Comparison of ENCODE assay signal across 8 mouse cellular contexts in genomic region chr1:192107352-192107751, GRCm38 (mm10). TPM values are rescaled to one million over a fixed set of nuclear protein-coding genes. Genes with fewer than 3 reads are reported as not detected.
DNase-seq lines count a peak whose midpoint lies in the region; ATAC-seq and TF ChIP-seq lines count a peak whose summit lies in the region.

No protein-coding gene starts in this region.

- H3K4me3 ChIP-seq in ES-E14 (ENCODE audit: insufficient read depth in 1 of 2, low read depth in 1 of 2, low read length in 2 of 2, poor library complexity in 1 of 2, severe bottlenecking in 1 of 2) = no peak overlapping the region
- H3K4me3 ChIP-seq in kidney, embryonic 14.5 days (ENCODE audit: low read length) = no peak overlapping the region

- no peaks in the 10 kb centered on the region for H3K36me3 ChIP-seq in ES-E14 (ENCODE audit: control insufficient read depth, insufficient read depth, low read length, poor library complexity, severe bottlenecking)
- peaks cover 36% of the 10 kb centered on the region for H3K36me3 ChIP-seq in kidney, embryonic 14.5 days (ENCODE audit: control insufficient read depth, insufficient read depth, low read length)

- no peak overlapping the region for H3K4me2 ChIP-seq in kidney, embryonic 14.5 days (replicated peaks; ENCODE audit: low read depth, low read length)

- H3K9ac ChIP-seq in ES-E14 (ENCODE audit: insufficient read depth, low read depth, low read length, poor library complexity, severe bottlenecking) = no peak overlapping the region
- no peak overlapping the region for H3K9ac ChIP-seq in kidney, embryonic 14.5 days (ENCODE audit: low read depth, low read length)

- in situ Hi-C loops in ES-E14 (cut with MboI; ENCODE audit: low sequenced_read_pairs in 2 of 2, unreplicated experiment in 2 of 2) = no loop called here

- H3K27me3 ChIP-seq in kidney, embryonic 14.5 days (ENCODE audit: control insufficient read depth, insufficient read depth, low read length) = no peaks in the 10 kb centered on the region

- no peaks in the 10 kb centered on the region for H3K4me1 ChIP-seq in ES-E14 (ENCODE audit: control insufficient read depth in 2 of 2, insufficient read depth in 2 of 2, low read length in 2 of 2, poor library complexity in 1 of 2)
- no peaks in the 10 kb centered on the region for H3K4me1 ChIP-seq in kidney, embryonic 14.5 days (ENCODE audit: control insufficient read depth, insufficient read depth, low read length)

- peak; percentile 68; the same call in 1 of the 2 replicates for ATAC-seq in kidney, embryonic 14.5 days (ENCODE audit: low FRiP score, low TSS enrichment)

- DNase-seq in kidney, adult 11 months = peak; percentile 52
- no peak for DNase-seq in kidney, adult 18-20 months
- DNase-seq in ES-E14 (ENCODE audit: low read depth, low spot score) = peak; percentile 38
- DNase-seq in cerebellum, postnatal 25 days = peak; percentile 27 to 58
- peak; percentile 27 for DNase-seq in mesoderm, embryonic 11.5 days (ENCODE audit: low read depth, low spot score)
- DNase-seq in testis, postnatal 10 days (ENCODE audit: low spot score) = no peak
- DNase-seq in urinary bladder, postnatal 10 days (ENCODE audit: low spot score) = no peak

- H3K9me3 ChIP-seq in ES-E14 (ENCODE audit: control insufficient read depth, insufficient read depth, low read depth, low read length) = no peaks in the 10 kb centered on the region
- H3K9me3 ChIP-seq in kidney, embryonic 14.5 days (ENCODE audit: control insufficient read depth, low read length) = no peaks in the 10 kb centered on the region

- H3K27ac ChIP-seq in ES-E14 (ENCODE audit: insufficient read depth, low read depth, low read length, poor library complexity, severe bottlenecking) = no peak overlapping the region
- H3K27ac ChIP-seq in kidney, embryonic 14.5 days (ENCODE audit: low read depth, low read length) = no peak overlapping the region

- 15% methylated on average over 2 of the region's 2 CpGs for WGBS in kidney, embryonic 14.5 days

TF ChIP-seq in ES-E14, 5 proteins besides CTCF, POLR2A, EP300 and RAD21:
- no peak for TF ChIP-seq ZC3H11A (IDR thresholded peaks at IDR 0.05; ENCODE audit: borderline replicate concordance, low read depth, low read length)
- TF ChIP-seq CHD2 (IDR thresholded peaks at IDR 0.05; ENCODE audit: low read depth, low read length) = no peak
- no peak for TF ChIP-seq HCFC1 (IDR thresholded peaks at IDR 0.05; ENCODE audit: borderline replicate concordance, insufficient read depth, low read length)
TF ChIP-seq in ES-E14: peak in this region for 0.

RNA-seq across cellular contexts. Expression of gene Traf5, which starts 15.0 kb away (rescaled TPM):
- 1.7 and 2.1 TPM in 2 replicates for total RNA-seq in ES-E14 (2012; rRNA removed)
- polyA plus RNA-seq in kidney, embryonic 14.5 days (2014; fragmentation: Nextera tagmentation; extraction: Ambion mirVana) = 14.7 and 15.5 TPM in 2 replicates

RNA-seq across cellular contexts. Expression of gene Rcor3, which starts 30.5 kb away (rescaled TPM):
- 3.7 and 4.1 TPM in 2 replicates for total RNA-seq in ES-E14 (2012; rRNA removed)
- polyA plus RNA-seq in kidney, embryonic 14.5 days (2014; fragmentation: Nextera tagmentation; extraction: Ambion mirVana) = 23.3 and 25.1 TPM in 2 replicates

Comparison
In these comparisons a context has a peak if more than half of its experiments do, and no peak if none do; other contexts are left out.
1. DNase-seq: peak in kidney, adult 11 months (single experiment), ES-E14 (single experiment), cerebellum, postnatal 25 days (2 of 2) and mesoderm, embryonic 11.5 days (single experiment); none in kidney, adult 18-20 months (single experiment), testis, postnatal 10 days (single experiment) and urinary bladder, postnatal 10 days (single experiment).